Comparison of ENCODE assay signal across 15 mouse cellular contexts in the genomic region with DNA sequence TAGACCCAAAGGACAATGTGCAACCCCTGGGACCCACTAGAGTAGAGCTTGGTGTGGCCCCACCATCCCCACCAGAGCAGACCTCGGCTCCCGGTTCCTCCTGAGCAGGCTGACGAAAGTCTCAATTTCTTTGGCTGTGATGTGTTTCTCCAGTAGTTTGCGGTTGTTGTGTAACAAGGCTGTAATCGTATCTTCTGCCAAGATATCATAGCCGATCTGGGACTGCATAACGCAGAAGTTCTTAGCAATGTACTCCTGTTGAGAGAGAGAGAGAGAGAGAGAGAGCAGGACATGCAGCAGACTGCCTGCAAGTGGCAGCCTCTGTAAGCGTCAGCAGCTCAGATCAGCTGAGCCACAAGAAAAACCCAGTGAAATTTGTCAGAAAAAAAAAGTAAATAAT.
"Had no signal": no experiment of that assay in that cellular context is flagged by ENCODE, and none has a peak within 500 bp of the region (broad histone marks: within the 10 kb centered on the region; RNA-seq: fewer than 3 reads in every experiment).

No protein-coding gene starts in this region.

- H3K4me1 ChIP-seq: limb, embryonic 12.5 days; liver, embryonic 13.5 days; lung, embryonic 15.5 days; midbrain, embryonic 13.5 days; stomach, embryonic 15.5 days had no signal

- H3K4me2 ChIP-seq: limb, embryonic 12.5 days; liver, embryonic 13.5 days; lung, embryonic 15.5 days; midbrain, embryonic 13.5 days; stomach, embryonic 15.5 days had no signal

- ATAC-seq: liver, postnatal 0 days; midbrain, embryonic 13.5 days had no signal

- H3K27ac ChIP-seq: limb, embryonic 12.5 days; liver, embryonic 13.5 days; lung, embryonic 15.5 days; macrophage; midbrain, embryonic 13.5 days; stomach, embryonic 15.5 days had no signal

- H3K36me3 ChIP-seq: limb, embryonic 12.5 days; liver, embryonic 13.5 days; lung, embryonic 15.5 days; midbrain, embryonic 13.5 days; stomach, embryonic 15.5 days had no signal

- H3K4me3 ChIP-seq: limb, embryonic 12.5 days; liver, embryonic 13.5 days; lung, embryonic 15.5 days; midbrain, embryonic 13.5 days; stomach, embryonic 15.5 days had no signal

- DNase-seq: kidney, adult 8-10 months; kidney, postnatal 36 days; layer of hippocampus, adult 9-11 months; layer of hippocampus, postnatal 36 days; liver; liver, embryonic 13.5 days; liver, postnatal 0 days; right cerebral cortex, adult 18-20 months; right cerebral cortex, postnatal 25 days; thymus, postnatal 36 days had no signal

- H3K9me3 ChIP-seq: limb, embryonic 12.5 days; liver, embryonic 13.5 days; lung, embryonic 15.5 days; midbrain, embryonic 13.5 days; stomach, embryonic 15.5 days had no signal

- H3K9ac ChIP-seq: limb, embryonic 12.5 days; liver, embryonic 13.5 days; liver, postnatal 0 days; lung, embryonic 15.5 days; midbrain, embryonic 13.5 days; stomach, embryonic 15.5 days had no signal

- H3K27me3 ChIP-seq: limb, embryonic 12.5 days; liver, embryonic 13.5 days; lung, embryonic 15.5 days; midbrain, embryonic 13.5 days; stomach, embryonic 15.5 days had no signal
